Mouse (Mus musculus): ENCODE results near the gene Fam129a.

Fam129a gene

DNA sequence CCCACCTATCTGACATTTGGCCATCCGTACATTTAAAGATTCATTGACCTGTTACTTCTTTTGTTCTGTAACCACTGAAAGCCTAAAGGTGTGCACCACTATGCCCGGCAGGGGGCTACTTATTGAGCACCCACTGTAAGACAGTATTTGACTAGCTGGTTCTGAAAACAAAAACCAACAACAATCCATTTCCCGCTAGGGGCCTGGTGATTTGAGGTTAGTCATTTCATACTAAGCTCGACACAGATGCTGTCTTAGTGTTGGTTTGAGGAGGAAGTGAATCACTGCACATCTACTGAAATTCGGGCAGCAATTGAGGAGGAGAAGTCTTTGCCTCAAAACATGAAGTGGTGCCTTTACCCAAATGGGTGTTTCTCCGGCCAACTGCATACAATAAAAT is 89.9 kb downstream of the Fam129a start:
- DNase-seq (ENCODE audit: inconsistent age in 2 of 2, low spot score in 1 of 2): peak in 1 of 2 experiments; percentile 44

- DNase-seq (ENCODE audit: inconsistent age in 2 of 2, low spot score in 1 of 2): peak in 1 of 2 experiments; percentile 37
These were observed 90.9 kb downstream of the Fam129a start for GRCm38 (mm10) chr1:151661684-151662439.

DNA sequence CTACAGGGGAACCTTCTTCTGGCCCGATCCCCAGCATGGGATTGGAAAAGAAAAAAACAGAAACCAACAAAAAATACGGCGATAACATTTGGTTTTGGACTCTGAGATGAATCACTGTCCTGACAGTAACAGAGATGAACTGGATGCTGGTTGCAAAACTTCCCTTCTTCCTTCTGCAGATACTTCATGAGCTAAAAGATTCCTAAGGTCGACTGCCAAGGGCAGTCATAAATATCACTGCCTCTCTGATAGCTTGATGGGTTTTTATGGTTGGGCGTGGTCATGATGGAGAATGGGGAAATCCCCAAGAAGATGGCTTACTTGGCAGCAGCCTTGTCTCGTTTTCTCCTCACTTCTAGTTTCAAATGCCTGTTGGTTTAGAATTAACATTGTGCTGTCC is 92.0 kb downstream of the Fam129a start:
- peak; percentile 76 to 91 for DNase-seq (ENCODE audit: inconsistent age in 2 of 2, low spot score in 1 of 2)

- no peak for DNase-seq (ENCODE audit: inconsistent age in 2 of 2, low spot score in 1 of 2)
These were observed 93.4 kb downstream of the Fam129a start for GRCm38 (mm10) chr1:151664384-151664783.

GRCm38 (mm10) chr1:151664837-151665431 is 93.9 kb downstream of the Fam129a start:
- no peak for DNase-seq (ENCODE audit: inconsistent age in 2 of 2, low spot score in 1 of 2)

- DNase-seq (ENCODE audit: inconsistent age in 2 of 2, low spot score in 1 of 2): no peak
These were observed 96.5 kb downstream of the Fam129a start for GRCm38 (mm10) chr1:151667351-151668074.

DNA sequence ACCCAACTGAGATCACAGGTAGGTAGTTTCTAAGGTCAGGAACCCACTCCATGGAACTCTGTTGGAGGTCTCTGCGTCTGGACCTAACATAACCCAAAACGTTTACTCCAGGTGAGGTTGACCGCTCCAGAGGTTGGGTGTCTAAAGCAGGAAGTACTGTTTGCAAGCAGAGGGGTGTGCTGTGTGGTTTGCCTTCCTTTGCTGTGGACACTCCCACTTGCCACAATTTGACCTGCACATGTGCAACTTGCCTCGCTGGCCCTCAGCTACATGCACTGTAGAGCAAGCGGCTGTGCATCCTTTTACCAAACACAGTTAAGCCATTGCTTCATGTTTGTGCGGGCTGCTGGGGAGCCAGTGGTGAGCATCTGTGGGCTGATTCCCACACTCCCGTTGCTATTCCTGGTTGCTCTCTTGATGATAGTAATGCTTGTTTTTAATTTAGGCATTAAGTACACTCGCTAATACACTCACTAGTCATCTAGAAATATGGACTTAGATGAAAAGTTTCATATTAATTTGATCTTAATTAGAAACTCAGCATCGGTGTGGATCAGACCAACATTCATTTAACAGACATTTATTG is 99.1 kb downstream of the Fam129a start:
- DNase-seq (ENCODE audit: inconsistent age in 2 of 2, low spot score in 1 of 2): no peak

- DNase-seq (ENCODE audit: inconsistent age in 2 of 2, low spot score in 1 of 2): peak; percentile 79 to 88
These were observed 104.7 kb downstream of the Fam129a start for GRCm38 (mm10) chr1:151675684-151676083.

DNA sequence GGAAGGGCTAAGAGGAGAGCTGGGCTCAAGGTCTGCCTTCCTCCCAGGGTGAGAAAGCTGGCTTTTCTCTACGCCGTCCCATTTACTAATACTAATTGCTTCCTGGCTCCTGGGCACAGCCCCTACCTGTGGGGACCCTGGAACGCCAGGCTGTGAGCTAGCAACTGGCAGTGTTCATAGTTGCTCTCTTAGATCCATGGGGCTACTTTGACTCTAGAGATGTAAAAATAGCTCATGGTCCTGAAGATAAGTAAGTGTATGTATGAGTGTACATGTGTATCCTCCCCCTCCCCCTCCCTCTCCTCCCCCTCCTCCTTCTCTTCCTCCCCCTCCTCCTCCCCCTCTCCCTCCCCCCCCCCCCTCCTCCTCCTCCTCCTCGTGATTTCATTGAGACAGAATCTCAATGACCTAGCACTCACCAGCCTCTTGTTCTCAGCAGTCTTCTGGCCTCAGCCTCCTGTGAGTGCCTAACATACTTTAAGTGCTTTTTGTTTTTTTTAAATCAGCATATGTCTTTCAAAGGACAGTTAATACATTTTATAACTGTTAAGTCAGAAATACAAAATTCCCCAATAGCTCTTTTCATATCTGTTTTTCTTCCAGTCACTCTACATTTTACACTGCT is 106.3 kb downstream of the Fam129a start:
- no peak for DNase-seq (ENCODE audit: inconsistent age in 2 of 2, low spot score in 1 of 2)

DNA sequence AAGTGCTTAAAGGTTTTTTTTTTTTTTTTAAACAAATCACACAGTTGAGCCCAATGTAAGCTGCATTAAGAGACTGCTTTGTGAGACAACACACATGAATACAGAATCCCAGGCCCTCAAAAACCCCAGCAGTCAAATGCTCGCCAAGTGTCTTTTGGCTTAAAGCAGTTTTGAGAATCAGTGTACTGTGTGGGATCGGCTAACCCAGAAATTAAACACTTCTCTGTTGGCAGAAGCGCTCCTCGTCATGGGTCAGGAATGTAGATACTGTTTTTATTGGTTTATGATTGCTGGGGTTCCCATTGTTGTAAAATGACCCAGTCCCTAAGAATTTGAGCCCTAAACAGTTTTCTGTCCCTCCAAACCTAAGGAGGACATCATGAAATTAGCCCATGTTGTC is 107.0 kb downstream of the Fam129a start:
- no peak for DNase-seq (ENCODE audit: inconsistent age in 2 of 2, low spot score in 1 of 2)

GRCm38 (mm10) chr1:151679153-151679552 is 108.2 kb downstream of the Fam129a start:
- no peak for DNase-seq (ENCODE audit: inconsistent age in 2 of 2, low spot score in 1 of 2)

- peak; percentile 49 to 84 for DNase-seq (ENCODE audit: inconsistent age in 2 of 2, low spot score in 1 of 2)
These were observed 109.1 kb downstream of the Fam129a start for GRCm38 (mm10) chr1:151679883-151680613.

GRCm38 (mm10) chr1:151680971-151681370 is 110.0 kb downstream of the Fam129a start:
- no peak for DNase-seq (ENCODE audit: inconsistent age in 2 of 2, low spot score in 1 of 2)

DNA sequence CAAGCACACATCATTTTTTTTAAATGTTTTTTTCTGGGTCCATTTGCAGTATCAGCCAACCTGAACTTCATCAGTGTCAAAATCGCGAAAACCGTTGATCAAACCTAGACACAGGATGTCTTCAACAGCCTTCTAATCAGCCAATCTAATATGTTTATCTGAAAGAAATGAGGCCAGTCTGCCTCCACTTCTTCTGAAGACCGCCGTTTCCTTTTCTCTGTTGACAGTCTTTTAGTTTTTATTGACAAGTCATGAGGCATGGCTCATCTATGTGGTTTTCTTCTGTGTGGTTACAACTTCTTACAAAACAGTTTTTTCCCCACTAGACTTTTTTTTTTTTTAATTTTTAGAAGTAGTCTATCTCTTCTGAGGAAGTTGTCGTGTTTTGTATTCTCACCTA is 111.9 kb downstream of the Fam129a start:
- DNase-seq (ENCODE audit: inconsistent age in 2 of 2, low spot score in 1 of 2): no peak

DNA sequence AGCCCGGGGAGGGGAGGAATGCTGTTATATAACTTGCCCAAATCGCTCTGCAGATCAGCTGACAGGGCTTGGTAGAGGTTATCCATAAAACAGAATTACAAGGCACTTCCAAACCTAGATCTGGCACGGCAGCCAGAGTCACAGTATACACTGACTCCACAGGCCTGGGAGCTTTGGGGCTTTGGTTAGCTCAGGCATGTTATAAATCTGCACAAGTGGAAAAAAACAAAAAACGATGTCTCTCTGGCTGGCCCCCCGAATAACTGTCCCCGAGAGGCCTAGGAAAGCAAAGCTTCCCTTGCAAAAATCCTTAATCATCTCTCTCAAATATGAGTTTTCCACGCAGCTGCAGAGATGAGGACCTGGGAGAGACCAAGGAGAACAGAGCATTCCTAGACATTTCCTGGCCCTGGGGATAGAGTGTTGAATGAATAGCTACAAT is 113.5 kb downstream of the Fam129a start:
- DNase-seq (ENCODE audit: inconsistent age in 2 of 2, low spot score in 1 of 2): peak in 1 of 2 experiments; percentile 68

- DNase-seq (ENCODE audit: inconsistent age in 2 of 2, low spot score in 1 of 2): peak in 1 of 2 experiments; percentile 78
These were observed 114.0 kb downstream of the Fam129a start for GRCm38 (mm10) chr1:151684978-151685377.

- peak; percentile 82 to 90 for DNase-seq (ENCODE audit: inconsistent age in 2 of 2, low spot score in 1 of 2)
These were observed 114.8 kb downstream of the Fam129a start for GRCm38 (mm10) chr1:151685666-151686309.

DNA sequence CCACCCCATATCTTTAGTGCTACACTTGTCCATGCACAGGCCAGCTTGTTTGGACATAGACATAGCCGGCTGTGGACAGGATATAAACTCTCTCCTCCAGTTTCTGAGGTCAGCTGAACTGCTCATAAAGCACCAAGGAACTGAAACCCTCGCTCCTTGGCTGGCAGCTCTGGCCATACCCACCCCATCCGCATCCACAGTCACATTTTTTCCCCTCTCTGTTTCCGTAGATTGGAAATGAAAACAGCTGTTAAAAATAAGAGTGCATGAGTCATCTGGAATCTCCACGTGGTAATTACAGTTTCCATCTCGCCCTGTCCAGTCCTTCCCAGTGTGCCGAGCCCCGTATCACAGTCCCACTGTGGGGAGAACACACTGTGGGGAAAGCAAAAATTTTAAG is 115.7 kb downstream of the Fam129a start:
- DNase-seq (ENCODE audit: inconsistent age in 2 of 2, low spot score in 1 of 2): peak in 1 of 2 experiments; percentile 88

- DNase-seq (ENCODE audit: inconsistent age in 2 of 2, low spot score in 1 of 2): peak; percentile 73 to 91
These were observed 118.0 kb downstream of the Fam129a start for GRCm38 (mm10) chr1:151689032-151689431.

- DNase-seq (ENCODE audit: inconsistent age in 2 of 2, low spot score in 1 of 2): peak in 1 of 2 experiments; percentile 90
These were observed 118.6 kb downstream of the Fam129a start for GRCm38 (mm10) chr1:151689561-151689960.
